12 mouse cellular contexts compared by ENCODE assay signal in the genomic region with DNA sequence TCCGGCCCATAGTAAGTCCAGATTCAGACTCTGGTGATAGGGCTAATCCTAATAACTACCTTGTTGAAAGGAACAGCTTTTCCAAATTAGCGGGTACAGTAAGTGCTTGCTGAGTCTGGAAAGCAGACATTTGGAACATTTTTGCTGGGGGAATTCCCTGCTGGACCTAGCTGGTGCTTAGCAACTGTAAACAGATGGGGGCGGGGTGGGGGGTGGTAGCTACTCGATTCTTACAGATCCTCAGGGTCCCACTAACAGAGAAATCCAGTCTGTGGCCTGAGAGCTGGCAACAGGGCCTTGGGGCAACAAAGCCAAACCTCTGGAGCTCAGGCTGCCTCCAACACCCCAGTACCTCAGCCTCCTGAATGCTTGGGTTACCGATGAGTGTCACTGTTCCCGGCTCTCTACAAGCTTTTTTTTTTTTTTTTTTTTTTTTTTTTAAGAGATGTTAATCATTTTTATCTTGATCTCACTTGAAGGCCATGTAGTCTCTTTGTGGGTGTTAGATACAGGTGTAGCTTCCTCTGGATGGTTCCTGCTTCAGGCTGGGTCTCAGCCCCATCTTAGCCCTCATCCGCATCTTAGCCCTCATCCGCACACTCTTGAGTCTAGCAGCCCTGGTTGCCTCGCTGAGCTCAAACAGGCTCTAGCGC. TPM values are rescaled to one million over a fixed set of nuclear protein-coding genes. Genes with fewer than 3 reads are reported as not detected.
DNase-seq lines count a peak whose midpoint lies in the region; ATAC-seq and TF ChIP-seq lines count a peak whose summit lies in the region.
"Had no signal": no experiment of that assay in that cellular context is flagged by ENCODE, and none has a peak within 500 bp of the region (broad histone marks: within the 10 kb centered on the region; RNA-seq: fewer than 3 reads in every experiment).

No protein-coding gene starts in this region.

- no peak overlapping the region for H3K9ac ChIP-seq in hindbrain, postnatal 0 days (replicated peaks; ENCODE audit: low read length)
- no peak overlapping the region for H3K9ac ChIP-seq in hindbrain, embryonic 12.5 days
- no peak overlapping the region for H3K9ac ChIP-seq in limb, embryonic 13.5 days

- no peaks in the 10 kb centered on the region for H3K9me3 ChIP-seq in hindbrain, postnatal 0 days (ENCODE audit: low read length)
- no peaks in the 10 kb centered on the region for H3K9me3 ChIP-seq in hindbrain, embryonic 12.5 days (replicated peaks)
- H3K9me3 ChIP-seq in limb, embryonic 13.5 days: no peaks in the 10 kb centered on the region
- H3K9me3 ChIP-seq: hindbrain, embryonic 13.5 days had no signal

- no peak for TF ChIP-seq CTCF in hindbrain, postnatal 0 days (IDR thresholded peaks at IDR 0.05; ENCODE audit: low read depth)

- ATAC-seq in hindbrain, postnatal 0 days: no peak
- ATAC-seq in hindbrain, embryonic 12.5 days (ENCODE audit: low FRiP score): no peak
- peak; percentile 64 for ATAC-seq in activated CD4-positive, CD25-positive, alpha-beta regulatory T cell, adult 4 months
- 0 out of 2 replicates have a peak, but pooled peaks have one; percentile 20 for ATAC-seq in limb, embryonic 13.5 days (ENCODE audit: low FRiP score, low read depth)
- ATAC-seq: Patski had no signal

- H3K4me3 ChIP-seq in hindbrain, postnatal 0 days (ENCODE audit: low read length): no peak overlapping the region
- no peak overlapping the region for H3K4me3 ChIP-seq in hindbrain, embryonic 12.5 days
- no peak overlapping the region for H3K4me3 ChIP-seq in limb, embryonic 13.5 days

- no peaks in the 10 kb centered on the region for H3K27me3 ChIP-seq in hindbrain, postnatal 0 days (ENCODE audit: insufficient read depth, low read length)
- H3K27me3 ChIP-seq in hindbrain, embryonic 12.5 days: peaks cover 11% of the 10 kb centered on the region
- H3K27me3 ChIP-seq in limb, embryonic 13.5 days: 0 out of 2 replicates have a peak, but pooled peaks cover 11% of the 10 kb centered on the region
- H3K27me3 ChIP-seq: Patski had no signal

- WGBS in hindbrain, postnatal 0 days: 60% methylated on average over 10 of the region's 10 CpGs
- WGBS in hindbrain, embryonic 12.5 days: 70% methylated on average over 10 of the region's 10 CpGs
- 40% methylated on average over 10 of the region's 10 CpGs for WGBS in limb, embryonic 13.5 days

- DNase-seq in hindbrain, postnatal 0 days (ENCODE audit: low spot score): peak; percentile 43
- peak; percentile 52 to 72 for DNase-seq in thymus, postnatal 36 days
- no peak for DNase-seq in kidney, postnatal 14 days
- DNase-seq in layer of hippocampus, adult 9-11 months: no peak
- DNase-seq: gastrocnemius, postnatal 10 days had no signal

- H3K4me2 ChIP-seq in hindbrain, postnatal 0 days (ENCODE audit: low read depth, low read length): no peak overlapping the region
- no peak overlapping the region for H3K4me2 ChIP-seq in hindbrain, embryonic 12.5 days (replicated peaks)
- H3K4me2 ChIP-seq in limb, embryonic 13.5 days (replicated peaks): peak overlapping the region; percentile 14; the same call in 1 of the 2 replicates

- H3K36me3 ChIP-seq in hindbrain, postnatal 0 days (ENCODE audit: insufficient read depth, low read length): no peaks in the 10 kb centered on the region
- H3K36me3 ChIP-seq in hindbrain, embryonic 12.5 days: no peaks in the 10 kb centered on the region
- H3K36me3 ChIP-seq in limb, embryonic 13.5 days: no peaks in the 10 kb centered on the region
- H3K36me3 ChIP-seq: hindbrain, embryonic 13.5 days had no signal

- H3K27ac ChIP-seq in hindbrain, postnatal 0 days: no peak overlapping the region
- no peak overlapping the region for H3K27ac ChIP-seq in hindbrain, embryonic 12.5 days
- H3K27ac ChIP-seq in limb, embryonic 13.5 days: peak overlapping the region; percentile 39; the same call in 1 of the 2 replicates

- H3K4me1 ChIP-seq in hindbrain, postnatal 0 days (ENCODE audit: insufficient read depth, low read length): no peaks in the 10 kb centered on the region; the same call in none of the 2 replicates
- H3K4me1 ChIP-seq in hindbrain, embryonic 12.5 days: peaks cover 16% of the 10 kb centered on the region
- peaks cover 54% of the 10 kb centered on the region for H3K4me1 ChIP-seq in limb, embryonic 13.5 days

RNA-seq across cellular contexts. Expression of a gene that starts 8.1 kb away (rescaled TPM):
- total RNA-seq in hindbrain, postnatal 0 days (2014; rRNA removed): 1.1 and 3.9 TPM in 2 replicates
- 1.2 and 1.9 TPM in 2 replicates for polyA plus RNA-seq in hindbrain, postnatal 0 days (2015; fragmentation: Nextera tagmentation; extraction: Ambion mirVana)
- polyA plus RNA-seq in hindbrain, embryonic 12.5 days (2016; fragmentation: Nextera tagmentation; extraction: Ambion mirVana): 2.1 and 2.4 TPM in 2 replicates
- polyA plus RNA-seq in activated CD4-positive, CD25-positive, alpha-beta regulatory T cell, adult 4 months (2017; shearing (Covaris generic)): 100 to 1,000 TPM; 101 to 105 TPM
- polyA plus RNA-seq in limb, embryonic 13.5 days (2015; fragmentation: Nextera tagmentation; extraction: Ambion mirVana): 1.4 and 2.4 TPM in 2 replicates
- polyA plus RNA-seq: Patski had no signal

RNA-seq across cellular contexts. Expression of a gene that starts 21.2 kb away (rescaled TPM):
- 34.5 and 52.3 TPM in 2 replicates for total RNA-seq in hindbrain, postnatal 0 days (2014; rRNA removed)
- 27.4 and 29.7 TPM in 2 replicates for polyA plus RNA-seq in hindbrain, postnatal 0 days (2015; fragmentation: Nextera tagmentation; extraction: Ambion mirVana)
- polyA plus RNA-seq in hindbrain, embryonic 12.5 days (2016; fragmentation: Nextera tagmentation; extraction: Ambion mirVana): 28.9 and 29.5 TPM in 2 replicates
- 10 to 100 TPM; 24.1 to 31.0 TPM for polyA plus RNA-seq in activated CD4-positive, CD25-positive, alpha-beta regulatory T cell, adult 4 months (2017; shearing (Covaris generic))
- 24.5 and 25.1 TPM in 2 replicates for polyA plus RNA-seq in limb, embryonic 13.5 days (2015; fragmentation: Nextera tagmentation; extraction: Ambion mirVana)

RNA-seq across cellular contexts. Expression of a gene that starts 29.2 kb away (rescaled TPM):
- not detected in 2 replicates for total RNA-seq in hindbrain, postnatal 0 days (2014; rRNA removed)
- polyA plus RNA-seq in hindbrain, postnatal 0 days (2015; fragmentation: Nextera tagmentation; extraction: Ambion mirVana): 0.13 TPM in 1 of 2 replicates, not detected in the other
- not detected in 2 replicates for polyA plus RNA-seq in hindbrain, embryonic 12.5 days (2016; fragmentation: Nextera tagmentation; extraction: Ambion mirVana)
- polyA plus RNA-seq in activated CD4-positive, CD25-positive, alpha-beta regulatory T cell, adult 4 months (2017; shearing (Covaris generic)): not detected
- polyA plus RNA-seq in limb, embryonic 13.5 days (2015; fragmentation: Nextera tagmentation; extraction: Ambion mirVana): not detected in 2 replicates
- total RNA-seq: gastrocnemius, postnatal 10 days; layer of hippocampus, postnatal 10 days had no signal
- polyA plus RNA-seq: hindbrain, embryonic 13.5 days; Patski; urinary bladder, adult 2 months had no signal

RNA-seq across cellular contexts. Expression of a gene that starts 44.4 kb away (rescaled TPM):
- total RNA-seq in hindbrain, postnatal 0 days (2014; rRNA removed): not detected in 2 replicates
- polyA plus RNA-seq in hindbrain, postnatal 0 days (2015; fragmentation: Nextera tagmentation; extraction: Ambion mirVana): 0.46 TPM in 1 of 2 replicates, not detected in the other
- not detected in 2 replicates for polyA plus RNA-seq in hindbrain, embryonic 12.5 days (2016; fragmentation: Nextera tagmentation; extraction: Ambion mirVana)
- not detected for polyA plus RNA-seq in activated CD4-positive, CD25-positive, alpha-beta regulatory T cell, adult 4 months (2017; shearing (Covaris generic))
- not detected in 2 replicates for polyA plus RNA-seq in limb, embryonic 13.5 days (2015; fragmentation: Nextera tagmentation; extraction: Ambion mirVana)
- total RNA-seq: gastrocnemius, postnatal 10 days; layer of hippocampus, postnatal 10 days had no signal
- polyA plus RNA-seq: Patski had no signal

Comparison
In these comparisons a context has a peak if more than half of its experiments do, and no peak if none do; other contexts are left out.
1. ATAC-seq: peak in activated CD4-positive, CD25-positive, alpha-beta regulatory T cell, adult 4 months (single experiment) and limb, embryonic 13.5 days (single experiment); none in hindbrain, postnatal 0 days (single experiment) and hindbrain, embryonic 12.5 days (single experiment).
2. DNase-seq: peak in hindbrain, postnatal 0 days (single experiment) and thymus, postnatal 36 days (2 of 2); none in kidney, postnatal 14 days (single experiment) and layer of hippocampus, adult 9-11 months (single experiment).
3. RNA of a gene that starts 8.1 kb away (polyA plus RNA-seq): 101 to 105 TPM in activated CD4-positive, CD25-positive, alpha-beta regulatory T cell, adult 4 months; 2.1 to 2.4 TPM in hindbrain, embryonic 12.5 days, 1.4 to 2.4 TPM in limb, embryonic 13.5 days and 1.2 to 1.9 TPM in hindbrain, postnatal 0 days; every median in the first group is over 10 times any median in the second.